Mouse (Mus musculus) layer of hippocampus, adult 11-12 months (tissue): ENCODE data around the gene Irs3.

Experiments used
- DNase-seq: peaks from one replicate; pipeline ENCODE4 v3.0.0; 2022; ENCODE audit warnings: low spot score

Irs3 gene

GRCm38 (mm10) chr5:137645652-137646091 lies at the start of gene Irs3:
Irs3 (minus strand) TSS chr5:137645714.
- DNase-seq = no peak

GRCm38 (mm10) chr5:137694796-137695195 lies 49.3 kb upstream of the Irs3 start:
- DNase-seq = no peak

- DNase-seq = no peak
Measured at GRCm38 (mm10) chr5:137691881-137692280, 46.4 kb upstream of the Irs3 start.

GRCm38 (mm10) chr5:137690531-137690930 lies 45.0 kb upstream of the Irs3 start:
- no peak for DNase-seq

- no peak for DNase-seq
Measured at GRCm38 (mm10) chr5:137689974-137690373, 44.5 kb upstream of the Irs3 start.

DNA sequence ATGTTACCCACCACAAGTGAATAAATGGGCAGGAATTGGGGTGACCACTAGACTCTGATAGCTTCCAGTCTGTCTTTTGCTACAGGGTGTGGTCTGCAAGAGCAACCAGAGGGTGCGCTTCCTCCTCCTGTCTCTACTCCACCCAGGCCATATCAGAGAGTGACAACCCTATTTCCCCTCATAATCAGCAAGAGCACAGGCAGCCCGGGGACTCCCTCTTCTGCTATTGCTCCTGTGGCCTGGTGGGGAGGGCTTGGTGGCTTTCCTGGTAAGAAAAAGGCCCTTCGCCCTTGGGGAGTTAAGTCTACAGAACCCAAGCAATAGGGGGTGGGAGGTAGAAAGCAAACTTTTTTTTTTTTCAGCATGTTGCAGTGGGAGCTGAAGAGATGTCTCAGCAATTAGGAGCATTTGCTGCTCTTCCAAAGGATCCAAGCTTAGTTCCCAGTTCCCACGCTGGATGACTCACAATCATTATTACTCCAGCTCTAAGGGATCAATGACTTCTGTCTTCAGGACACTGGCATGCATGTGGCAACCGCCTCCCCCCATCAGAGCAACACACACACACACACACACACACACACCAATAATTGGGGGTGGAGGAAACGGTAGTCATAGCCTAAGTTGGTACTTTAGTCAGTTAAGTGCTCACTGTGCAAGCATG lies 40.7 kb upstream of the Irs3 start:
- DNase-seq = no peak

GRCm38 (mm10) chr5:137685653-137686052 lies 40.1 kb upstream of the Irs3 start:
- no peak for DNase-seq

DNA sequence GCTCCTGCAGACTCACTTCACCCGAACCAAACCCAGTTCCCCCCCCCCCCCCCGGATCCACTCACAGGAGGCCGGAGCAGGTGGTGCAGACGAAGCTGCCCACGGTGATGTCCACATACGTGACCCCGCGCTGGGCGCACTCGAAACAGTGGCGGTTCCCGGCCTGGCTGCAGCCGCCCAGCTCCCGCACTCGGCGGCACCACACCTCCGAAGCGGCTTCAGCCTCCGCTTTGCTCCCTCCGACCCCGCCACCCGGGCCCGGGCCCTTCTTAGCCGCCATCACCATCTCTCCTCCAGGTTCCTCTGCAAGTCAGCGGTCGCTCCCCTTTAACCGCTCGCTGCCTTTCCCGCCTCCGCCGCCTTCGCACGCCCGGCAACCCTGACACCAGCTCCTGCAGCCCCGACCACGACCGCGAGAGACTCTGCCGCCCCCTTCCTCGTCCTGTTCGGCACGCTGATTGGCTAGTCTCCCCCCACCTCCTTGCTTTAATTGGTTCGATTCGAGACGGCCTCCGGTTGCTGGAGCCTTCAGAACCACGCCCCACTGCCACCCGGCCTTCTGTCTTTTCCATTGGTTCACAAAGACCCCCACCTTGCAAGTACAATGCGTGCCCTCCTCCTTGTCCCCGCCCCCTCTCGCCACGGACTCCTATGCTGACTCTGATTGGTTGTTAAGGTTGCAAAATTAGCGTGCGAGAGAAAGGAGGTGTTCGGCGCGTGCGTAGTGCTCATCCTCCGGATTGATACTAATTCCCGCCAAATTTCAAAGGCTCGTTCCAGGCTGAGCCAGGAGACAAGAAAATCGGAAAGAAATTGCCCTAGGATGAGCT lies 39.0 kb upstream of the Irs3 start, which contains the start of gene Agfg2:
Gene Agfg2, minus strand, starts transcription at position 433 of the 830 bp plus-strand sequence.
- DNase-seq = peak; percentile 100

DNA sequence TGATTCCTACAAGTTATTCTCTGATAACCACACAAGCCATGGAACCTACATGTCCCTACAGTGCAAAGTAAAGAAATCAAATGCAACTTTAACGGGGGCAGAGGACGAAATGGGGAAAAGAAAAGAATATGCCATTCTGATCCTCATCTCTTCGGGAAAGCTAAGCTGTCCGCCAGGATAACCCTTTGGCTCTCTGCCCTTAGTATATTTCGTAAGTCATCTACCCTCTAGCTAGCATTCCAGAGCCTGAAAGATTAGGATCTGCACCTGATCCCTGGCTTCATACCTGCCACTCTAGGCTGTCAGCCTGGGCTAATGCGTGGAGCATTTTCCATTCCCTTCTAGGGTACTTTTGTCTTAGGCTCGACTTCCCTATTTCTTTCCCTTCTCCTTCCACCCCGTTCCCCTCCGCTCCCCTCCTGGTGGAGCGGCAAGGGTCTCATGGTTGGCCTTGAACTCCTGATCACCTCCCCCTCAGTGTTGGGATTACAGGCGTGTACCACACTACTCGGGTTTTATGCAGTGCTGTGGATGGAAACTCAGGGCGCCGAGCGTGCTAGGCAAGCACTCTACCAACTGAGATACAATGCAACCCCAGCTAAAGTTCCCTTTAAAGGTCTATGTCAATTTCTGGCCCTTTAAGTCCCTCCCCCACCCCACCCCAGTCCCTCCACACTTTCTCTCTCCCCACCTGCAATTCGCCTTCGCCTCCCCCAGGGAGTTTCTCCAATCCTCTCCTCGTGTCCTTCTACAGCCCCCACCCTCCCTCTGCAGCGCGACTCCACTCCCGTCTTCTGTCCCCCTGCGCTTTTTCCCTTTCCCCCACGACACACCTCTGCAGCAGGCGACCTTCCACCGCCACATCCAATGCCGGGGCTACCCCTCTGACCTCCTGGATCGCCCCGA lies 38.1 kb upstream of the Irs3 start:
- DNase-seq = no peak

GRCm38 (mm10) chr5:137682526-137682925 lies 37.0 kb upstream of the Irs3 start:
- DNase-seq = no peak

- DNase-seq = no peak
Measured at GRCm38 (mm10) chr5:137679726-137680125, 34.2 kb upstream of the Irs3 start.

GRCm38 (mm10) chr5:137678736-137679135 lies 33.2 kb upstream of the Irs3 start:
- DNase-seq = no peak

DNA sequence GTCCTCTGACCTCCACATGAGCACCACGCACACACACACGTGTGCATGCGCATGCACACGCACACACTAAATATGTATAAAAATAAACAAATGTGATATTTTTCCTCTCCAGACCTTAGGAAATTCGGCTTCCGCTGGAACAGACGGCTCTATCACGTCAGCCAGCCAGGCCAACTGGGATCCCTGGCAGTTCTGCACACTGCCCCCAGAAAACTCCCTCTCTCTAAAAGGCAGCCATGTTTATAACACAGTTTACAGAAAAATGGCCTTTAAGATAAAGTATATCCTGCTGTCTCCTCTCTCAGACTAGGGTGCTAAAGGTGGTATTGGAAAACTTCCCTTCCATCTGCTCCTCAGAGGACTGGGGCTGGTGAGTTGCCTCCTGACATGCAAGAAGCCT lies 32.3 kb upstream of the Irs3 start:
- DNase-seq = no peak

GRCm38 (mm10) chr5:137674786-137675185 lies 29.3 kb upstream of the Irs3 start:
- no peak for DNase-seq

DNA sequence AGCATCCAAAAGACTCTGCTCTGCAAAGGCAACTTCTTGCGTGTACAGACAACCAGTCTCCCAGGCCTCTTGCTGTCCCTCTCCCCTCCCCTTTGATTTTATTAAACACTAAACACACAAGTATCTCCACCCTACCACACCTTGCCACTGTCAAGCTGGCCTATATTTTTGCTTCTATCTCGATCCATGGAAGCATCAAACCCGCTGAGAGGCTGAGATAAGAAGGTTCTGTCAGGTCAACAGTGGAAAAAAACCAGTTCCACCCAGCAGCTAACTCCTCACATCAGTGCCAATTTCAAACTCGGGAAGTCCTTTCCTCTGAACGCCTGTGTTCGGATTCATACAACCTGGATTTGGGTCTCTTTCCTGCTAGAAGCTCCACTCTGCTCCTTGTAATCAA lies 27.5 kb upstream of the Irs3 start:
- no peak for DNase-seq

DNA sequence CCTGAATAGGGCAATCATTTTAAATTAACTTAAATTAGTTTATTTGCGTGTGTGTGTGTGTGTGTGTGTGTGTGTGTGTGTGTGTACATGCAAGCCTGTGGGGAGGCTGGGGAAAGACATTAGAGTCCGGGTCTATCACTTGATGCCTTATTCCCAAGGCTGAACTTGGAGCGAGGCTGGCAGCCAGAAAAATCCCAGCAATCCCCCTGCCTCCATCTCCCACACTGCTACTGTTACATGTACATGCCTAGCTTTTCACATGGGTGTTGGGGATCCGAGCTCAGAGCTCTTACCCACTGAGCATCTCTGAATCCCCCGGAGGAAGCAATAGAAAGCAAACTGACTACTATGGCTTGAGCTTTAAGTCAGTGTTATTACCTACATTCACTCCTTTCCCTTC lies 26.8 kb upstream of the Irs3 start:
- no peak for DNase-seq

GRCm38 (mm10) chr5:137671443-137672240 lies 26.1 kb upstream of the Irs3 start:
- DNase-seq = no peak

DNA sequence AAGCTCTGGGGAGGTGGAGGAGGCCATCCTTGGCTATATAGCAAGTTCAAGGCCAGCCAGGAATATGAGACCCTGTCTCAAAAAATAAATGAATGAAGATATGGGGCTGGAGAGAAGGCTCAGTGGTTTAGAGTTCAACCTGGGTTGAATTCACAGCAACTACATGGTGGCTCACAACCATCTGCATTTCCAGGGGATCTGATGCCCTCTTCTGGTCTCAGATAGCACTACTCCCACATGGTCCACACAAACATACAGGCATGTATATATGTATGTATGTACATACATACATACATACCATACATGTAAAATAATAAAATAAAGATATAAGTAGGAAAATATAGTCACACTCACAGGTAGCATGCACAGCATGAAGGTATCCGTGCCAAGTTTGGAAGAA lies 24.7 kb upstream of the Irs3 start:
- no peak for DNase-seq

DNA sequence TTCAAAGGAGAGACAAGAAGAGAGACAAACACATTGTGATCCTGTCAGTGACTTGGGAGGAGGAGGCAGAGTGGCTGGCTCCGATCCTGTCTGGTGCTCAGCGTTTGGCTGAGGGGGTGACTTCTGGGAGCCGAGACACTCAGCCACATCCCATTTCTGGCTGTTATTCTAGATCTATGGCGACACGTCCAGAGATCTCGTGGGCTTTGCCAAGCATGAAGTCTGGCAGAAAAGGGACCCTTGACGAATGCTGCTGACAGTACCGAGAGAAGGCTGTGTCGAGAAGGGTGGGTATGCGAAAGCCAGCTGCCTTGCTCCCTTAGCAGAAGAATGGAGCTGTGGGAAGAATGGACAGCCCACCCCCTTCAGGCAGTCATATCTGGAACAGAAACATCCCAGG lies 23.5 kb upstream of the Irs3 start:
- DNase-seq = no peak

GRCm38 (mm10) chr5:137663057-137663456 lies 17.5 kb upstream of the Irs3 start:
- DNase-seq = no peak

GRCm38 (mm10) chr5:137660064-137660688 lies 14.7 kb upstream of the Irs3 start:
- DNase-seq = no peak
